Mouse (Mus musculus) macrophage (primary cell): ENCODE data around the gene Hrg. TPM values are rescaled to one million over a fixed set of nuclear protein-coding genes. Genes with fewer than 3 reads are reported as not detected.

Experiments
- polyA plus RNA-seq: library from polyadenylated mRNA; stranded (reverse); fragments of 250-400 nt; gene quantifications from 3 replicates; pipeline ENCODE4 v1.2.4, GENCODE M21; 2018; ENCODE audit warnings: inconsistent platforms

Hrg gene
- polyA plus RNA-seq, 1 experiment from 2014 or later, result not detected

Other genes starting within 250 kb of the Hrg start
- gene Crygs, start 139.5 kb upstream of the Hrg start, polyA plus RNA-seq, result not detected in 3 replicates
- gene Tbccd1, start 93.4 kb upstream of the Hrg start, polyA plus RNA-seq, result 13.2 to 17.4 TPM (median 13.6 TPM) in 3 replicates
- 117 to 177 TPM (median 172 TPM) in 3 replicates for gene Dnajb11, start 93.2 kb upstream of the Hrg start, polyA plus RNA-seq
- not detected in 3 replicates for gene Ahsg, start 59.8 kb upstream of the Hrg start, polyA plus RNA-seq
- gene Fetub, start 32.7 kb upstream of the Hrg start, polyA plus RNA-seq, result not detected in 3 replicates
- not detected in 3 replicates for gene Kng2, start 78.4 kb downstream of the Hrg start, polyA plus RNA-seq
- gene Kng1, start 106.8 kb downstream of the Hrg start, polyA plus RNA-seq, result not detected in 3 replicates
- gene Eif4a2, start 156.4 kb downstream of the Hrg start, polyA plus RNA-seq, result 205 to 241 TPM (median 212 TPM) in 3 replicates
- 2.4 to 20.5 TPM (median 3.8 TPM) in 3 replicates for gene Rfc4, start 176.7 kb downstream of the Hrg start, polyA plus RNA-seq
- gene Adipoq, start 195.5 kb downstream of the Hrg start, polyA plus RNA-seq, result not detected in 3 replicates